Mouse (Mus musculus): ENCODE measurements around the gene Tulp4.
"Not testable (repeated sequence)": the region's sequence is repeated elsewhere in the genome, so short reads cannot be mapped to it uniquely, and the experiment has no call there.

The Tulp4 gene

DNA sequence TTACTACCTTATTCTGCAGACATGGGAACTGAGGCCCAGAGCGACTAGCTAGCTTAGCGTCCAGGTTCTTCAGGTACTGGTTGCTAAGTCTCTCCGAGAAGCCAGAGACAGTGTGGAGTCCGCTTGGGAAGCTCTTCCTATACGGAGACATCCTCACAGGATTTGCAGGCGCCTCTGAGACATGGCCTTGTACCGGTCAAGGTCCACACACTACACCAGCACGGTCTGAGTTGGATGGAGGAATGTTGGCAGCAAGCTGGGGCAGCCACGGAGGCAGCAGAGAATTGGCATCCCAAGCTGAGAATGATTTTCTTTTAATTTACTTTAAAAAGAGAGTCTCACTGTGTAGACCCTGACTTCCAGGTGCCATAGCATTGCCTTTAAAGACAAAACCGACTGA, 176.9 kb downstream of the Tulp4 start:
- DNase-seq = not testable (repeated sequence)

DNA sequence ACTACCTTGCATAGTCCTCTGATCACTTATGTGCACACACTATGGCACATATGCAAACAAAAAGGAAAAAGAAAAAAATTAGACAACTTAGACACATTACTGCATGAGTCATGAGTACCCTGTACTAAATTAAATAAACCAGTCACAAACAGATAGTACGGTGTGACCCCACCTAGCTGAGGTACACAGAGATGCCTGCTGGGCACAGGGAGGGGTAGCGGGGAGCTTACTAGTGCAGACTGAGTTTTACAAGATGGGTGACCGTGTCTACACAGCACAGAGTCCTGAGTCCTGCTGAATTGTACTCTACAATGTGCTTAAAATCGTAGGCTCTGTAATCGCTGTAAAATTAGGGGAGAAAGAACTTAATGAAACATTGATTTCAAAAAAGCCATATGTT, 179.9 kb downstream of the Tulp4 start:
- not testable (repeated sequence) for DNase-seq

DNA sequence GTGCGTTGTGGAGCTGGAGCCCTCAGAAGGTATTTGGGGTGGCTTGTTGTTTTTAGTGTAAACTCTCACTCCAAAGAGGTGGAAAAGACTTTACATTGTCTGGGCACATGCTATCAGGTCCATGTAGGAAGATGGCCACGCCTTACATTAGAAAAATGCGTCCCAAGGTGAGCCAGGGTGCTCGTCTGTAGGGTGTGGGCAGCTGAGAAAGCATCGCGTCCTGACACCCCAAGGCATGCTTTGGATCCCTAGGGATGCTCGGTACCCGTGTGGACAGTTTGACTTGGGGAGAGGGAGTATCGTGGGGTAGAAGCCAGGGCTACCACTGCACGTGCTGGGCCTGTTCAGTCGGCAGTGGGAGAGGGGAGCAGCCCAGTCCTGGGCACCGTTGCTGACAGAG, 182.8 kb downstream of the Tulp4 start:
- not testable (repeated sequence) for DNase-seq

- not testable (repeated sequence) for DNase-seq
These were observed 187.6 kb downstream of the Tulp4 start for GRCm38 (mm10) chr17:6293882-6294281.

DNA sequence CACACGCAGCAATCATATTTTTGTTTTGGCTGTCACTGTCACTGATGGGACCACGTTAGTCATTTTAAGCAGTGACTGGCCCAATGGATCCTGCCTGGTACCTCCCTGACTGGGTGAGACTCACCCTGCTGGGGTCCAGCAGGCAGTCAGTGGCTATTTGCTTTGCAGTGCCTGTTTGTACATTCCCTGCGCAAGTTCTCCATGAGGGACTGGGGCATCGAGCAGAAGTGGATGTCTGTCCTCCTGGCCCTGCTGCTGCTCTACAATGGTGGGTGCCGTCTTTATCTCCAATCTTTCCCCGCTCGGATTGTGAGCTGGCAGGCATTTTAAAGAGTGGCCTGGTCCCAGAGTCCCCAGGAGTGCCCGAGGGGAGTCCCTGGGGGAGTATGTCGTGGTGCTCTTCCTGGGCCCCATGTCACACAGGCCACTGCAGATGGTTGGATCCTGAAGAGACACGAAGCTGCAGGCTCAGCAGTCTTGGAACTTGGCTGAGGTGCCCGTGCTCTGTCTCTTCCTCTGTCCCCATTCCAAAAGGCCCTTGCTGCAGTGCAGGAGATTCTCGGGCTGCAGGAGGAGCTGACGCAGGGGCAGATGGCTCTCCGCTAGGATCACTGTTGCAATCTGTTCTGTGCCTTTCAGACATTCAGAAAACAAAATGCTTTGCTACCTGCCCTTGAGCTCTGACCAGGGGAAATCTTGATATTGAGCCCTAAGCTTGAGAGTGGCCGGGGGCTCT, 191.0 kb downstream of the Tulp4 start:
- DNase-seq = not testable (repeated sequence)

GRCm38 (mm10) chr17:6300190-6300863, 194.1 kb downstream of the Tulp4 start:
- DNase-seq = not testable (repeated sequence)

Measured in lung, postnatal 14 days (tissue).